Mouse (Mus musculus): ENCODE data around the gene Strbp. TPM values are rescaled to one million over a fixed set of nuclear protein-coding genes. Genes with fewer than 3 reads are reported as not detected.

Strbp gene
- polyA plus RNA-seq (2012; rRNA removed), result 14.8 and 15.3 TPM in 2 replicates

DNA sequence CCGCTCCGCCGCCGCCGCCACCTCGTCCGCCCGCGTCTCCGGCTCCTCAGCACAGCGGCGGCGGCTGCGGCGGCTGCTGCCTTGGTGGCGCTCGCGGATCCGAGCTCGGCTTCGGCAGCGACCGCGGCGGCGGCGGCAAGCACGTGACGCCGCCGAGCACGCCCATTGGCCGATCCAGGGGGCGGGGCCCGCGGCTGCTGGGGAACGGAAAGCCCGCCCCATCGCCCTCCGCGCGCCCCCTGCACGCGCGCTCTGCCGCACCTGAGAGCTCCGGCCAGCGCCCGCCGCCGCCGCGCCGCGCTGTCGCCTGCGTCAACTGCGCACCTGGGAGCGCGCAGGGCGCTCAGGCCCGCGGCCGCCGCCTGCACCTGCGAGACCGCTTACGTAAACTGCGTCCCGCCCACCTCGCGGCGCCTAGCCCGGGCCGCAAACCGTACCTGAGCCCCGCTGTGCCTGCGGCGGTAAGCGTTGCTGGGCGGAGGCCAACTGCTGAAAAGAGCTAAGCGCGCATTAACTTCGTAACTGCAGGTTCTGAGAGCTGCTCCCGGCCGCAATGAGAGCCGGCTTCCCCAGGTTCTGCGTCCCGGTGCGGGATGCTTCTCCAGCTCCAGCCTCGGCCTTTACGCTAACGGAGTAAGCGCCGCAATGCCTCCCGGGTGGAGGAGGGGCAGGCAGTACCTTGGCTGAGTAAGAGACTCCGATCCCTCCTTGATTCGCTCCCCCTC lies at the start of gene Strbp:
Strbp (minus strand) TSS at position 630 of the 725 bp plus-strand sequence.
- peak; percentile 95 for DNase-seq (ENCODE audit: low spot score)

DNA sequence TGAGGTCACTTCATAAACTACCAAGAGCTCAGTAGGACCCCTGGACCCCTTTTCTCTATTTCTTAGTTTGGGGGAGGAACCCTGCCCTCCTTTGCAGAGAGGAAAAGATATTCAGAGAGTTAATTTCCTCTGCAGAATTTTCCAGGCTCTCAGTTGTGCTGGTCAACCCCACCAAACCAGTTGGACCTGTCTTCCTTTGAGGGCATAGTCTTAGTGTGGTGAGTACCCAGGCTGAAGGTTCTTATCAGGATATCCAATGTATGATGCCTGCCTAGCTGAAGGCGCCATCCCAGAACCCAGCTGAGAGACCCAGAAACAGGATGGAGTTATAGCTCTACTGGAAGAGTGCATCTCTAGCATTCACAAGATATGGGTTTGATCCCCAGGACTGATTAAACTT lies 47.5 kb upstream of the Strbp start:
- no peak for DNase-seq (ENCODE audit: low spot score)

DNA sequence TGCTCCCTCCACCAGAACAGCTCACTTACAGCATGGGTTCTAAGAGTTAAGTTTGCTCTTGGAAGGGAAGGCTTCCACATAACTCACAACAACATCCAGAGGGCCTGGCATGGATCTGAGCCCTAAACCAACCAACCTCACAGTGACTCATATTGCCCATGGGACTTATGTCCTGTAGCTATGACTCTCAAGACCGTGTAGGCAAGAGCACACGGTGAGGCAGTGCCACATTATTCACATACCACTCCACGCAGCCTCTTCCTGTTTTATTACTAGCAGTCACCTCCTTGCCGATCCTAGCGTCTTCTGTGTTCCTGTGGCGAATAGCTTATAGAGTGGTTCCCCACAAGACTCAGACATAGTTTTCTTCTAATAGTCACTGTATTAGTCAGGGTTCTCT lies 45.7 kb upstream of the Strbp start:
- DNase-seq (ENCODE audit: low spot score), result no peak

DNA sequence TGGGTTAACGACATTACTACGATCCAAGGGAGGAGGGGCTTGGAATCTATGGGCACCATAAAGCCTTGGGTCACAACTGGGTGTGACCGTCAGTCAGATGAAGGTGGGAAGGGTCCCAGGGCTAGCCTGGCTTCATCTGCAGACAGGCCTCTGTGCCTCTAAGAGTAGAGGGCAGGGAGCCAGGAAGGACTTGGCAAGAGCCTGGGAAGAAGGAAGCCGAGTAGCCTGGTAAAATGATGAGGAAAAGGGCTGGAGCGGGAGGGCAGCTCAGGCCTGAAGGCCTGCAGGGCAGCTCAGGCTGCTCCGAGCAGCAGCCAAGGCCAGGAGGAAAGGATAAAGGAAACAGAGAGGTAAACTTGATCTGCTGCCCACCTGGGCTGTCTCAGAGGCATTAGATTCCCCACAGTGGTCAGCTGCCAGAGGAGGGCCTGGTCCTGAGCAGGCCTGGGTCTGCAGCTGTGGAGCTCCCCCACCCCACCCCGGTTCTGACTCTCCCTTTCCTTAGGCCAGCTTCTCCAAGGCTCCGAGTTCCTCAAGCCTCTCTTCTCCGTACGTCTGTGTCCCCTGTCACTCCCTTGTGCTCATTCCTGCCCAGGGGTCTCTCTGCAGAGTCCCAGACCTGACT lies 44.9 kb upstream of the Strbp start:
- DNase-seq (ENCODE audit: low spot score), result no peak

DNA sequence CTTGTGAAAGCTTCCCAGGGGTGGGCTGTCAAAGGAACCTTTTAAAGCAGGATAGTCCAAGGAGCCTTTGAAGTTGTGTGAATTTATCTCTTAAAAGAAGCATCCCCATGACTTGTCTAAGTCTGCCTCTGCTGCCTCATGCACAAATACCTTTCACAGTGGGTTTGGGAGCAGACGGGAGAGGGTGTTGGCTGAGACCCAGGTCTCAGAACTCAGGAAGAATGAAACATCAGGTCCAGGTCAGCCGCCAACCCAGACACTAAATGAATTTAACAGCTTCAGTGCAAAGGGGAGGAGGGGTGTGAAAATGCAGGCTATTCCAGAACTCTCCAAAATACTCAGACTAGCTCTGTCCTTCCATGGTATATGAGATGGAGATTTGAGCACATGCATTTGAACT lies 44.2 kb upstream of the Strbp start:
- no peak for DNase-seq (ENCODE audit: low spot score)

DNA sequence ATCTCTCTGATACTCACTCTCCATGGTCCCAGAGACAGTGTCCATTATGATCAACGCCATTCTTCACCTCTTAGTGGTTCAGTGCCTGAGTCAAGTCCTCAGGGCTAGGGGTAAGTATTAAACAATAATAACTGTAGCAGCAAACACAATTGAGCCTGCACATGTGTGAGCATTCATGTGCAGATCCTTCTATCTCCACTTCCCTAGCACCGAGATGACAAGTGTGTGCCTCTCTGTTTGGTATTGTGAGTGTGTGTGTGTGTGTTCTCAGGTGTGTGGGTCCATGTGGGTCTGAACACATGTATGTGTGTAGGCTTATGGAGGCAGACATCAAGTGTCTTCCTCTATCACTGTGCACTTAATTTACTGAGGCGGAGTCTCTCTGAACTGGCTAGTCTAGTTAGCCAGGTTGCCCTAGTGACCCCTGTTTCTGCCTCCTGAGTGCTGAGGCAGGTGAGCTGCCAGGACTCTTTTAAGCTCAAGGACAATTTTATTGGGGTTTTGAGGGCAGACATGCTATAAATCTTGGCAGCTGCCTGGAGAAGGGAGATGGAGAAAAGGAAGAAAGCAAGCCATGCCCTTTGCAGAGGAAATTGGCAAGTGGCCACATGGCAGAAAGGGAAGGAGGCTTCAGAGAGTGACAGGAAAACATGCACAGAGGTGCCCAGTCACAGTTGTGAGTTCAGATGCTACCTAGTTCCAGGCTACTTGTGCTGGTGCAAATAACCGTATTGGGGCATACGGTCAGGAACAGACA lies 42.8 kb upstream of the Strbp start:
- no peak for DNase-seq (ENCODE audit: low spot score)

DNA sequence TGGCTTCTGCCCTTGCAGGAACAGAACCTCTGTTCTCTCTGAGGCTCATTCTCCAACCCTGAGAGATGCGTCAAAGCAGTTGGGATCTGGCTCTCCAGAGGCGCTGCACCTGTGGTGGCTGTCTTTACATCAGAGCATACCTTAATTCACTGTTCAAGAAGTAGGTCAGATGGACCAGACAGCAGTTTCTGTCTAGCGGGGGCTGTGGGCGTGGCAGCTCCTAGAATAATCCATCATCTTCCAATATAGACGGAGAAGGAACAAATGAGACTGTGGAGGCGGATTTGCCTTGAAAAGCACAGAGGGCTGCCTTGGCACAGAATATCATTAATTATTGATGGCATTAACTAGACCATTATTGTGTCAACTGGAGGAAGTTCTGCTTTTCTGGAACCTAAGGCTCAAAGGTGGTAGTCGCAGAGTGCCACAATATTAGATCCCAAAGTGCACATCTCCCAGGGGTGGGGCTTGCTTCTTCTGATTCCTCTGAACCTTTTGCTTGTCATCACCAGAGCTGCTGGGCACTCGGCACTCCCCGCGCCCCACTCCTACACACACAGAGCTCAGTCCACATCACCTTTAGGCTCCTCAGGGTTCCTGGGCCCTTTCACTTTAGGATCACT lies 41.2 kb upstream of the Strbp start:
- DNase-seq (ENCODE audit: low spot score), result no peak

DNA sequence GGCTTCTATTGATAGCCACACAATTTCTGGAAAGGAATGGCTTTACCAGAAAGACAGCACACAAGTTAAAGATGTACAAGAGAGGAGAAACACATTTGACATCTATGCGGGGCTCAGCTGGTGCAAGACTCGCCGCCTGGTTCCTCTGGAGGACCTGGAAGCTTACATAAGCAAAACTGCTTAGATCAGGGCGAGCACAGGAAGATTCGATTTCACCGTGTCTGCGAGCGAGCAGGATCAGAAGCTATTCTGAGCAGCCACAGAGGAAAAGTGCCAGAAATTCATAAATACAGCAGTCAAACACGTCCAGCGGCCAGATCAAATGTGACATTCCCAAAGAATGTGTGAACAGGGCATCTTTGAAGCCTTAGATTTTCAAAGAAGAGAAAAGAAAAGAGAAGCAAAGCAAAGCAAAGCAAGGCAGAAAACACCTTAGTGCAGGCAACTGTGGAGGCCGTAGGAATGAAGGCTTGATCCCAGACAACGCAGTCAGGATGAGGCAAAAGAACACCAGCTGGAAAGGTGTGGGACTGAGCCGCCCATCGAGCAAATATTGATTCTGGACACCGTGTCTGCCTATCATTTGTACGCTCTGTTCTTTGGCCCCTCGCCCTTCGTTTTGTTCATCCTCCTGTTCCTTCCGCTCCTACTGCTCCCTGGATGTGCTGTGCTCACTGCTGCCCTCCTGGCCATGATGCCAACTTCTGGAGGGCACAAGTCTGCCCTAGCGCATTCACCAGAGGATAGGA lies 38.3 kb upstream of the Strbp start:
- DNase-seq (ENCODE audit: low spot score), result no peak

DNA sequence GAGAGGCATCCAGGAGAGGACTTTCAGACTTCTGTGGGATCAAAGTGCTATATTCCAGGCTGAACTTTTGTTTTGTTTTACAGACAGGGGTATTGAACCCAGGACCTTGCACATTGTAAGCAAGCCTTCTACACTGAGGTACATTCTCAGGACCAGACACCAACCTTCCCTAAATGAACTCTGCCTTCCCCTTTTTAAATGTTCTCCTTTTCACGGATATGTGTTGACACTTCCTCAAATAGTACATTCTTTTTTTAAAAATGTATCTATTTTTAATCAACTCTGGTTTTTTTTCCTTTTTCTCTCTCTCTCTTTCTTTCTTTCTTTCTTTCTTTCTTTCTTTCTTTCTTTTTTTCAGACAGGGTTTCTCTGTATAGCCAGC lies 32.1 kb upstream of the Strbp start:
- DNase-seq (ENCODE audit: low spot score), result no peak

DNA sequence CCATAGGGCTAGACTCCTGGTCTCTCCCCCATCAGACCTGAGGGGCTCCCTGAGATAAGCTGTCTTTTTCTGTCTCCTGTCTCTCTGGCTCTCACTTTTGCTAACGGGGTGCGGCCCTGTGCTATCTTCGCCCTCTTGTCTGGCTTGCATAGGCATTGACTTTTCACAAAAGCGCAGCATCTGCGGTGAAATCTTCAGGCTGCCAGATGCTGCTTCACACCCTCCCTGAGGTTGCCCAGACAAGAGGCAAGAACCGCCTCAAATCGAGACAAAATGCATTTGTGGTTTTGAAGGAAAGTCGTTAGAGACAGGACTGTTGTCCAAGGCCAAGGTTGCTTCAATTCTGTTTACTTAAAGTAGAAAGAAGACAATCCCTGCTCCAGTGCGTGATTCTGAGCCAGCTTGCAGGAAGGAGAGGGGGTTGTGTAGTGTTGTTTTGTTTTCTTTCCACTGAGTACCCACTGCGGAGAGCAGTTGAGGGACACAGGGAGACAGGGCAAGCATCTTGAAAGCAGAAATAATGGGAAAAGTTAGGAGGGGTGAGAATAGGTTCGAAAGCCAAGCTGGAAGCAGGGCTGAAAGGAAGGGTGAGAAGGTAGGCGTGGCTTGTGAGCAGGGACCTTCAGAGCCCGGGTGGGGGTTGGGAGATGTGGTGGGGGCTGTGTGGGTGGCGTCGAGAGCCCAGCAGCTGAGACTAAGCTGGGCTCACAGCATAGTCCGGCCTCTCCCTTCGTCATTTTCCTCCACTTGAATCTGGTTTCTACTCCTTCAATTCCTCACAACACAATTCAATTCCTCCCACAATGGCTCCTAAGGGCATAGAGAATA lies 31.5 kb upstream of the Strbp start:
- no peak for DNase-seq (ENCODE audit: low spot score)

DNA sequence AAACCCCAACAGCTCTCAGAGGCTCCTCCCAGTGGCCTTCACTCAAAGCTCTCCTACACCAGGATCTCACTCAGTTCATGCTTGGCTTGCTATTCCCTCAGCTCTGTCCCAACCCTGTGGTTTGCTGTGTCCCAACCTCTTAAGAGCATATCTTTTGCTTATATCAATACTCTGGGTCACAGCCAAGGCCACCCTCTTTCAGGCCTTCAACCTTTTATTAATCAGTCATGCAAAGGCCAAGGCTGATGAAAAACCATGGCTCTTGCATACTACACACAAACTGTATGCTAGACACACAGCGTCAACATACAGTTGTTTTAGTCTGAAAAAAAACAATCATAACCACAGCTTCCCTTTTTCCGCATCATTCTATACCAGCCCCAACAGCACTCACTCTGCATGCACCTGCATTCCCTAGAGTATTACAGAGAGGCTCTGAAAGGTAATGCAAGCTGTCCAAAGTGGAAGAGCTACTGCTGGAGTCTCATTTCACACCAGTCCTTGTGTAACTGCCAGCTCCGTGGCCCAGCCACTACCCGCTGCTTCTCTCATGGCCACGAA lies 27.7 kb upstream of the Strbp start:
- DNase-seq (ENCODE audit: low spot score), result no peak

DNA sequence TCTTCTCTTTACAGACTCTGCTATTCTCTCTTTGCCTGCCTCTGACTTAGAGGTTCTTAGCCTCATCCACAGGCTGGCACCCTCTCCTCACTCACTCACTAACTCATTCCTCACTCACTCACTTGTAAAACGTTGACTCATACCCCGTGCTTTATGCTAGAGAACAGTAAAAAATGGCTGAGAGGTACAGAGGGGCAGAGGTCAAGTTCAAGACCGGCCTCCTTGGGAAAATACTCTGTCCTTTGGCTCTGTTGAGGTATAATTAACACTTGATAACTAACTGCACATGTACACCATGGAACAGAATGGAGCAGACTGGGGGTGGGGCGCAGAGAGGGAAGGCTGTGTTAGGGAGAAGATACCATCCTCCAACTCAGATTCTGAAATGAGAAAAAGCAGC lies 20.6 kb upstream of the Strbp start:
- DNase-seq (ENCODE audit: low spot score), result no peak

DNA sequence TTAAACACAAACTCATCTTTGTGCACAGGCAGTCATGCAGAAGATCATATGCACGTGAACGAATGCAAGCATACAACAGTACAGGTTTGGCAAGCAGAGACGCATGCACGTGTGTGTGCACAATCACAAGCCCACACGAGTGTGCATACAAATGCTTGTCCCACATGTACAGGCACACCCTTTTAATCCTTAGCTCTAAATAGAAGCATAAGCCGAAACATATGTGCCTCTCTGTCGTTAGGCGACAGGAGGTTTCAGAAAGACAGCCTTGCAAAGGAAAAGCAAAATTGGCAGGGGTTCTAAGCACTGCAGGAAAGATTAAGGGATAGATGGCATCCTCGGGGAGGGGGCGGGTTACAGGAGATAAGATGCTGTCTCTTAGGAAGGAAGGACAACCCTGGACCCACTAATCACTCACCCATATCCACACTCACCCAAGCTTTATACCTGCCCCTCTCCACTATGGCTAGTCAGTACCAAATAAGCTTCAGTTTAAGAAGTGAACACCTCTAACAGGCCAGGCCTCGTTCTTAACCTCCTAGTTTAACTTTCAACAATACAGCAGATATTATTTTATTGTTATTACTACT lies 19.9 kb upstream of the Strbp start:
- no peak for DNase-seq (ENCODE audit: low spot score)

DNA sequence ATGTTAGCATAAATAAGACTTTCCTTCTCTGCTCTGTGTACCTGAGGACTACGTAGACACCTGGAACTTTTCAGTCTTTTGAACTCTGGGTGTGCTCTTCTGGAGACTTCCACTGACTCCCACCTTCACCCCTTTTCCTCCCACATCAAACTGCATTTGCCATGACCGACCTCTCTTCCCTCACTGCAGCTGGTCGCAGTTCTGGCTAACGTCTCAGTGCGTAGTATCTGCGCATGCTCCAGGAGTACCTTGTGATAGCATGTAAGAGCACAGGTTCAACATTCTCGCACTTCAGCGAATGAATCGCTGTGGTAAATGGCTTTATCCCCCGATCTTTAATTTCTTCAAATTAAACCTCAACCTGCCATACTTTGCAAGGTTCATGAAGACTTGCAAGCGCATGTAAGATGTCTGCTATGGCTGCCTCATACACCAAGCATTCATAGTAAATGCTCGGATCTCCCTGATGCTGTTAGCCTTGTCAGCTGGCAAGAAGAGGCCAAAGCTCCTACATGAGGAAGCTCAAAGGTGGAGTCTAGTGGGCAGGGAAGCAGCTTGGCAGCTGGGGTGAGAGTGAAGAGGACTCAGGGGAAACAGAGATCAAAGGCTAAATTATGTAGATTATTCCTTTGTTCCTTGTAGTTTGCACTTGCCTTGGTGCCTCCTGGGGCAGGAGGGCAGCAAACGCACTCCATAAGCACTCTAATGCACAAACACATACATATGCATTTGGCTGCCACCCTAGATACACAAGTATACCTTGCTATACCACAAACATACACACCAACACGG lies 19.2 kb upstream of the Strbp start:
- no peak for DNase-seq (ENCODE audit: low spot score)

DNA sequence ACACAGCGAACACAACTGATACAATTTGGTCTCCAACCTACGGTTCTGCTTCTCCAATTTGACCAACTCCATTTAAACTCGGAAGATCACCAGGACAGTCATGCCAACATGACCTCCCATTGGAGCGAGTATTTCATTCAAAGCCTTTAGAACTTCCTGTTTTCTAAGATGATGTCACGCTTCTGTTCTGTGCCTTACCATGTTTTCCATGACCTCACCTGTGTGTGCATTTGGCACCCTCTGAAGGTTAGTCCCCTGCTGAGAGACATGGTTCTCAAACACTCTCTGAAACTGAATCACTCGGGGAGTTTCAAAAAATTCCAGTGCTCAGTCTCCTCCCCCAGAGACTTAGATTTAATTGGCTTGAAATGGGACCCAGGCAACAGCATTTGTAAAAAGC lies 12.6 kb upstream of the Strbp start:
- DNase-seq (ENCODE audit: low spot score), result no peak

DNA sequence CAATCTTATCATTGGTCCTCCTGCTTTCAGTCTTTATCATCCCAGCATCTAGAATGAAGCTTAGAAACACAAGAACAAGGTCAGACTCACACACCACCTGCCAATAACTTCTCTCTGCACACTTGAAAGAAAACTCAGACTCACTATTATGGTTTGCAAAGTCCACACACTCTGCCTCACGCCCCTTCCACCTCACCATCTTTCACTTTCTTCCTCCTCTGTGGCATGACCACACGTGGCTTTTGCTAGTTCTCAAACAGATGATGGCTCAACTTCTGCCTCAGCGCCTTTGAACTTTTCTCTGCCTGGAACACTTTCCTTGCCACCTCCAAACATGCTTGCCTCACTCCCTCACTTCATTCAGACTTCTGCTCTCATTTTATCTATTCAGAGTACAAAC lies 11.7 kb upstream of the Strbp start:
- no peak for DNase-seq (ENCODE audit: low spot score)

DNA sequence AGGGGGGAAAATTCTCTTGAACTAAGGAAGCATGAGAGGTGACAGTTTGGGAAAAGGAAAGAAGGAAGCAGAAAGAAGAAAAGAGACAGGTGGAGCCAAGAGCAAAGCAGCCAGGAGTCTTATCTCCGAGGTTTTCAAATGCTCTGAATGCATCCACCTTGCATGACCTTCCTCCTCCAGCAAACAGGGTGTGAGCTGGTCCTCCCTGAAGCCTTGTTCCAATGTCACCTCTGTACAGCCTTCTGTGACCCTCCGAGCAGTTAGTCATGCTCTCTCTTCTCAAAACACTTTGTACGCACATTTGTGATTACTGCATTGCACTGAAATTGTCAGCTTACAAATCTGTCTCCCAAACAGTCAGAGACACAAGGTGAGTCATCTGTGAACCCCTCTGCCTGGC lies 9.4 kb upstream of the Strbp start:
- no peak for DNase-seq (ENCODE audit: low spot score)

DNA sequence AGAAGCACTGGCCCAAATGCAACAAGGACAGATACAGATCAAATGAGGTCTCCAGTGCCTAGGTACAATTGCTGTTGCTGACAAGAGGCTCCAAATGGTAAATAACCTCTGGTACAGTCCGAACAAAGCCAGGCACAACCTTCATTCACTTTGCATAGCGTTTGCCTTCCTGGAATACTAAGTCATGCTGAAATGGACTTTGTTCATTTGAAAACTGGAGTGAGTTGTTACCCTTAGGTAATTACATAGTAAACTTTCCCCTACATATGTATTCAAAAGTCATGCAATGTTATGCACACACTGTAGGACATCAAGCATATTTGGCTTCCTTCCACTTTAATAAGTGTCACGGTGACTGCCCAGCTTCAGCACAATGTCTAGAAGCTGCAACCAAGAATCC lies 5.2 kb upstream of the Strbp start:
- no peak for DNase-seq (ENCODE audit: low spot score)

DNA sequence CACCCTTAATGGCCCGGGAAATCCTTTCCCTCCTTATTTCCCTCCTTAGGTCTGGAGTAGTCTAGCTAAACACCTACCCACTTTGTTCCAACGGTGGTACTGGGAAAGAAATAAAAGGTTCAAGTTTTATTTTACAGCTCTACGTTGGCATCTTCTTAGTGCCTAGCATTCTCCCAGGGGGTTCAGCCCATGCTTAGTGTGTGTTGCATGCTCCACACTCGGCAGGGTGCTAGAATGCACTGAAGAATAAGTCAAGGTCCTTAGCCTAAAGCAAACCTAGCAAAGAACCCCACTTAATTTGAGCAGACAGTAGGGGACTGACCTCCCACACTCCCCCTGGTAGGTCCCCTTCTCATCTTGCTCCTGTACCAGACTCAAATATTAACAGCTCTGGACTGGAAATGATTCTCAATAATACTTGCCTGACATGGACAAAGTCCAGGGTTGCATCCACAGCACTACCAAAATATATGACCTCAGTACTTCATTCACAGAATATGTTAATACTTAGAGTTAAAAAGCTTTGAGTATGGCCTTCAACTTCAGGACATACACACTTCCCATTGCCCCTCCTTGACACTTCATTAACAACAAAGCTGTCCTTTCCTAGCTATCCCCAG lies 592 bp upstream of the Strbp start:
- no peak for DNase-seq (ENCODE audit: low spot score)
